Mouse (Mus musculus): ENCODE data around the gene Ankrd24.

Ankrd24 gene

GRCm38 (mm10) chr10:81628390-81628789, at the start of gene Ankrd24:
TSS of gene Ankrd24 (plus strand) at chr10:81628540.
- DNase-seq (ENCODE audit: low spot score), result no peak

GRCm38 (mm10) chr10:81579967-81580366, 48.4 kb upstream of the Ankrd24 start:
- DNase-seq (ENCODE audit: low spot score), result no peak

- DNase-seq (ENCODE audit: low spot score), result no peak
Measured at GRCm38 (mm10) chr10:81580441-81581070, 47.8 kb upstream of the Ankrd24 start.

GRCm38 (mm10) chr10:81583347-81583746, 45.0 kb upstream of the Ankrd24 start:
- DNase-seq (ENCODE audit: low spot score), result no peak

DNA sequence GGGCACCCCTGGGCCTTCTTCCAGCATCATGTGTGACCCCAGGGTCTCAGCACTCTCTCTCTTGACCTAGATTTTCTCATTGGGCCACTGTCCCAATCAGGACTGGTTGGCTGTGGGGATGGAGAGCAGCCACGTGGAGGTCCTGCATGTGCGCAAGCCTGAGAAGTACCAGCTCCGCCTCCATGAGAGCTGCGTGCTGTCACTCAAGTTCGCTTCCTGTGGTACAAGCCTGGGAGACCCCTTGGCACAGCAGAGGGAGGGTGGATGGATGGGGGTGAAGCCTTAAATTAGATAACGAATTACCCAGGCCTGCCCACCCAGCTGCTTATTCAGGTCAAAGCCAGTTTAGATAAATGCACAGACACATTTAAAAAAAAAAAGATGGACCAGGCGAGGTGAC, 39.6 kb upstream of the Ankrd24 start:
- DNase-seq (ENCODE audit: low spot score), result no peak

GRCm38 (mm10) chr10:81591846-81592245, 36.5 kb upstream of the Ankrd24 start:
- DNase-seq (ENCODE audit: low spot score), result no peak

DNA sequence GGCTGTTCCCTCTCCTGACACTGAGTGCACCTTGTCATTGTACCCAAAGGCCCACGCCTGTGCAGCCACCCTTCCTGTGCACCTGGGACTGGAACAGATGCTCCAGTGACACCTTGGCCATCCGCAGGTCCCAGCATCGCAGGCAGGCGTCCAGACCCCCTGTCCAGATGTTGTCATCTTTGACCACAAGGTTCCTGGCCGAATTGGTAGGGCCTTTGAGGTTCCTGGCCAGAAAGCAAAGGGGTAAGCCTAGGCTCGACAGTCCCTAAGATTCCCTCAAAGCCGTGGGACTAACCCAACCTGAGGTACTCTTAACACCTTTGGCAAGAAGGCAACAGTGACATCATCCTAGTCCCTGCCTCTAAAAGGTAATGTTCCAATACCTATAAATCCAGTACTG, 35.7 kb upstream of the Ankrd24 start:
- DNase-seq (ENCODE audit: low spot score), result no peak

DNA sequence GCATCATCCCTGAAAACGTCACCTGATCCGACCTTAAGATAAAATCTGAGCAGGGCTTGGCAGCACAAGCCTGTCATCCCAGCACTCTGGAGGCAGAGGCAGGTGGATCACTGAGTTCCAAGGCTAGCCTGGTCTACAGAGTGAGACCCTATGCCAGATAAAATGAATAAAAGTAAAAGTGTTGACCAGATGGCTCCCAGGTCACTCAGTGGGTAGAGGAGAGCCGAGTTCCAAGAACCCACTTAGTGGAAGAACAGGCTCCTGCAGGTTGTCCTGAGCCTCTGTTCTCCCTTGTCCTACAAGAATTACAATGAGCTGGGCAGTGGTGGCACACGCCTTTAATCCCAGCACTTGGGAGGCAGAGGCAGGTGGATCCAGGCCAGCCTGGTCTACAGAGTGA, 35.1 kb upstream of the Ankrd24 start:
- DNase-seq (ENCODE audit: low spot score), result no peak

GRCm38 (mm10) chr10:81593935-81594334, 34.4 kb upstream of the Ankrd24 start:
- DNase-seq (ENCODE audit: low spot score), result no peak

- DNase-seq (ENCODE audit: low spot score), result no peak
Measured at GRCm38 (mm10) chr10:81595599-81595998, 32.7 kb upstream of the Ankrd24 start.

DNA sequence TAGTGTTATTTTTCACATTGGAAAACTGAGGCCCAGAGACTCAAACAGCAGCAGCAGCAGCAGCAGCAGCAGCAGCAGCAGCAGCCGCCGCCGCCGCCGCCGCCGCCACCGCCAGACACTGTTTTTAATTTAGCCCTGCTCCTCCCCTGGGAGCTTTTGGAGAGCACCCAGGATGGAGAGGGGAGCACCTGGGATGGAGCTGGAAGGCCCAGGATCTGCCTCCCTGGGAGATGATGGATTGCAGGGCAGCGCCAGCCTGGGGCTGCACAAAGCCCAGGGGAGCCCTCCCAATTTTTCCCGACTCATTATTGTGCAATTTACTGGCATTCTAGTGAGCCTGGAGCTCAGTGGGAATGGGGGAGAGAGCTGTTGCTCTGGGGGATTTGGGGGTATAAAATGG, 31.7 kb upstream of the Ankrd24 start:
- no peak for DNase-seq (ENCODE audit: low spot score)

DNA sequence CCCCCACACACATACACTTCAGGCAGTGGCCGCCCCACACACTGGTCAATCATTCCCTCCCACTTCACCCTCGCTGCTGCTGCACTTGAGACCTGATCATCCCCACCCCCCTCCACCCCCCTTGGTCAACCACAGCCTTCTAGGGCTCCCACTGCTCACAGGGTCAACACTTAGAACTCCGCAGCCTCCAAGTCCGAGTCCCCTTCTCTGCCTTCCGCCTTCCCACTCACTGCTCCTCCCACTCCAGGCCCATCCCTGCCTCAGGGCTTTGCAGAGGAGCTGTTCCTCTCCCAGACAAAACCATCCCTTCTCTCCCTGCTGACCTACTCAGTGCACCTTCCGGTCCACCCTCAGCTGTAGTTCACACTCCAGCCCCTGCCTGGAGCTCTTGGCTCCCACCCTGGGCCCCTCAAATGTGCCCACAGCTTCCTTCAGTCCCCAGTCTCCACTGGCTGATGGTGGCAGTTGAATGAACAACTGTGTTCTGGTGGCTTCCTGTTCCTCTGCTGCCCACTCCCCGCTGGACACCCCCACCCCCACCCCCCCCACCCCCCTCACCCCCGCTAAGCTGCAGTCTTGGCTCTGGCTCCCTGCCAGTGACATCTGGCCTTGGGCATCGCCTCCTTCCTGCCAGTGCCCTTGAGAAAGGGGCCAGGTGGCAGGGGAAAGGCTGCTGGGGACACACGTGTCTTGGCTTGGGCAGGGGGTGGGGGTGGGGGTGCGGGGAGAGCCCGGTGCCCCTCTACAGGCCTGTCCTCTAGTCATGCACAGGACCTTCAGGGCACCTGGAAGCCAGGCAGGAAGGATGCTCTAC, 31.0 kb upstream of the Ankrd24 start:
- DNase-seq (ENCODE audit: low spot score), result no peak

DNA sequence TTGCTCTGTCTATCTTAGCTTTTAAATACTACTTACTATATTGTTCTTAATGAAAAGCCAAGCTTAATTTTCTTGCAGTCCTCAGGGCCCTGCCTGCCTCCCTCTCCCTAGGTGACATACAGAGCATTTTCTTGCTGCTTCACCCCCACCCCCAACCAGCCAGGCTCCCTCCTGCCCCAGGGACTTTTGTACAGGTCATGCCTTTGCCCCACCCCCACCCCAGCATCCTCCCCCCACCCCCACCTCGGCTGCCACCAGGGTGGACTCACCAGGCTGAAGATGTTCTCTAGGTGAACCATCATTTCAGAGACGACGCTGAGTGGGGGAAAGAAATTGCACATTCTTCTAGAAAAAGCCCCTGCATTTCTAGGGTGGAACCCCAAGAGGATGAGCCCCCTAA, 30.0 kb upstream of the Ankrd24 start:
- no peak for DNase-seq (ENCODE audit: low spot score)

GRCm38 (mm10) chr10:81598871-81599270, 29.5 kb upstream of the Ankrd24 start:
- DNase-seq (ENCODE audit: low spot score), result no peak

GRCm38 (mm10) chr10:81599630-81600029, 28.7 kb upstream of the Ankrd24 start:
- no peak for DNase-seq (ENCODE audit: low spot score)

GRCm38 (mm10) chr10:81600096-81600495, 28.2 kb upstream of the Ankrd24 start:
- DNase-seq (ENCODE audit: low spot score), result no peak

DNA sequence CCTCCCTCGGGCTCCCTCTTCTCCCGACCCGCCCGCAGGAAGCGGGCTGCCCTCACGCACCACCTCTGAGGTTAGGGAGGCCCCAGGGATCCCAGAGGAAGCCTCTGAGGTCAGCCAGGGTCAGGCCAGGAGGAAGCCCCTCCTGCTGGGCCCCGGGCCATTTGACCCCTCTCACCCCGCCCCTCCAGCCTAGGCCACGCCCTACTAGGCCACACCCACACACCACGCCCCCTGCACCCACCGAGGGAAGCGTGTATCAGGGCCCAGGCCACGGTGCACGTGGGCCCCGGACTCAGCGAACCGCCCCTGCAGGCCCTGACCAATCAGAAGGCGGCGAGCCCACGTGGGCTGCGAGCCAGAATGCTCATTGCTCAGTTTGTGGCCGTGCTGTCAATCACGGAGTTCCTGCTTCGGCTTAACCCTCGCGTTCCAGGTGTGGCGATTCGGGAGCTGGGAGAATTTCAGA, 27.6 kb upstream of the Ankrd24 start, which contains the start of gene Tle6:
Tle6 (minus strand) TSS at position 336 of the 466 bp plus-strand sequence.
- peak; percentile 83 for DNase-seq (ENCODE audit: low spot score)

DNA sequence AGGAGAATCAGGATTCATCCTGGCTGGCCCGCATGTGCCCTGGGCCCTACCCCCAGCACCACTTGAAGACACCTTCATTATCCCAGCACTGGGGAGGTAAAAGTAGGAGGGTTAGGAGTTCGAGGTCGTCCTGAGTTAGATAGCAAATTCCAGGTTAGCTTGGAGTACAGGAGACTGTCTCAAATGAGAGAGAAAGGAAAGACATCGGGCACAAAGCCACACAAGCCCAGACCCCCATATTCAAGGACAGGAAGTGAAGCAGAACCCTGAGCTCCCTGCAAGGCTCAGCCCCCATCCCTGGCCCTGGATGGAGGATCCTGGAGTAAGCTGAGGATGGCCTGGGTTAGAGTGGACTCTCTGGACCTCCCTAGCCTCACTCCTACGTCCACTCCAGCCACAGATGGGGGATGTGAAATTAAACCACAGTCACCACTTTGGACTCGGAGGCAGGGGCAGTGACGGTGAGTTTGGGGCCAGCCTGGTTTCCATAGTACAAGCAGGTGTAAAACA, 26.9 kb upstream of the Ankrd24 start:
- DNase-seq (ENCODE audit: low spot score), result no peak

- DNase-seq (ENCODE audit: low spot score), result no peak
Measured at GRCm38 (mm10) chr10:81602741-81603151, 25.6 kb upstream of the Ankrd24 start.

DNA sequence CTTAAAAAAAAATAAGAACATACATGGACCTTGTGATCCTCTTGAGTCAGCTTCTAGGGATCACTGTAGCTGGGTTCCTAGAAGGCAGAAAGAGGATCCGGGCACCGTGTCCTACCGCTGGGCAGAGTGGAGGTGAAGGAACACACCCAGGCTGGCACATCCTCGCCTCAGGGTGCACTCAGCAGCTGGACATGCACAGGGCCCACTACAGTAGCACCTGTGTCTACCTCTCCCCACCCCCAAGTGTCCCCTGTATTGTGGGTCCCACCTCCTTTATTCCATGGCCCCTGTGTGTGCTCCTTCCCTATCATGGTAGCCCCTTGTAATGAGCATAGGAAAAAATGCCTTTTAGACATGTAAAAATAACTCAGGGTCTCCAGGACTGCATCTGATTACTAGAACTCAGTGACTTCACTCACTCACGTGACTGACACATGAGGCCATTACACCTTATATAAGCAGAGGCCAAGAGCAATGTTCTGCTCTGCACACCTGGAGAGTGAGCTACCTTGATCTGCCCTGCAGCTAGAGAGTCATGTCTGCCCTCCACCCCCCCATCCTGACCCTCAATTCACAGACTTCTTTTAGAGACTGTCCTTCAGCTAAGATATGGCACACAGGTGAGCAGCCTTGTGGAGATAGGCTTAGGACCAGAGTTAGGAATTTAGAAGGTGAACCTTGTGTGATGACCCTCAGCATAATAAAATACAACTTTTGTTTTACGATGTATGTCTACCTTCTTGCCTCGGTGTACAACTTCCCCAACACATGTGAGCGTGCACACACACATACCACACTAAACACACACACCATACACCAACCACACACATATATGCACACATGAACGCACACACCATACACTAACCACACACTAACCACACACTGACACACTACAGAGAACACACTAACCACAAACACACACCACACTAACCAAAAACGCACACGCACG, 24.0 kb upstream of the Ankrd24 start:
- no peak for DNase-seq (ENCODE audit: low spot score)

GRCm38 (mm10) chr10:81604968-81605665, 23.2 kb upstream of the Ankrd24 start:
- no peak for DNase-seq (ENCODE audit: low spot score)

- DNase-seq (ENCODE audit: low spot score), result no peak
Measured at GRCm38 (mm10) chr10:81605666-81605973, 22.7 kb upstream of the Ankrd24 start.

All from layer of hippocampus, adult 9-10 months (tissue).